Mouse (Mus musculus) colon, adult 2 months (tissue): ENCODE results near the gene Bcl2l2. TPM values are rescaled to one million over a fixed set of nuclear protein-coding genes. Genes with fewer than 3 reads are reported as not detected.

Source experiments
- polyA plus RNA-seq: library from polyadenylated mRNA; depleted of rRNA; stranded (reverse); fragments of >200 nt; gene quantifications from 2 replicates; pipeline ENCODE4 v1.2.3, GENCODE M21; 2012; rRNA removed

Gene Bcl2l2
- 57.4 and 72.3 TPM in 2 replicates for polyA plus RNA-seq

DNA sequence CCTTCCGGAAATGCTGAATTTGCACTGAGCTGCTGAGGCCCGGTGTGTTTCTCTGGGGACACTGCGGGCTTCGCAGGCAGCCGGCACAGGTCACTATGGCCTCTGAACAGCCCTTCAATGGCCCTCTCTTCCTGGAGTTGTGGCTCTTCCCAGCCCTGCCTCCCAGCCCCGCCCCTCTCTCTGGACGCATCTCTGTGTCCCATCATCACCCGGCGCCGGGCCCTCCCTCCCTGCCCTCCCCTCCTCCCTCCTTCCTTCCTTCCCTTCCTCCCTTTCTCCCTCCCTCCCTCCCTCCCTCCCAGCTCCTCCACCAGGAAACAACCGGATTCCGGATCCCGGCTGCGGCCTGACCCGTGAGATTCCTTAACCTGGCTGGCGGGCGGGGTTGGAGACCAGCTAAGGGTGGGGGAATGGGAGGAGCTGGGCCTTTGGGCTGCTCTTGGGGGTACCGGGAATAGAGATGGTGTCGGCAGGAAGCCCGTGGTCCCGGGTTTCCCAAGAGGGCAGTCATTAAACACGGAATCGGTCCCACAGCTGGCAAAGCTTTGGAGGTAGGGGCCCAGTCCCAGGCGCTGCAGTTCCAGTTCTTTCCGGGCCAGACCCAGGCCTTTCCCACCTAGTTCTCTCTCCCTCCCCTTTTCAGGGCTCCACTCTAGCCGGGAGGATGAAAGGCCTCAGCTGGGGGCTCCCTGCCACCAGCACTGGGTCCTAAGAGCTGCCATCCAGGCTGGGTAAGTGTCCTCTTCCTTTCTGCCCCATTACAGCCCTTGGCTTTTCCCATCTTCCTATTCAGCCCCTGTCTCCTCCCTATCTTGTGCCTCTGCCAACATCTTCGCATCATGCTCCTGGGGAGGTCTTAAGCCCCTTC is at the start of gene Bcl2l2, which contains the start of gene Gm20521:
Gene Bcl2l2 (plus strand): TSS at position 224 of the 868 bp plus-strand sequence.
Gene Gm20521 (plus strand): TSS at position 288 of the 868 bp plus-strand sequence.

DNA sequence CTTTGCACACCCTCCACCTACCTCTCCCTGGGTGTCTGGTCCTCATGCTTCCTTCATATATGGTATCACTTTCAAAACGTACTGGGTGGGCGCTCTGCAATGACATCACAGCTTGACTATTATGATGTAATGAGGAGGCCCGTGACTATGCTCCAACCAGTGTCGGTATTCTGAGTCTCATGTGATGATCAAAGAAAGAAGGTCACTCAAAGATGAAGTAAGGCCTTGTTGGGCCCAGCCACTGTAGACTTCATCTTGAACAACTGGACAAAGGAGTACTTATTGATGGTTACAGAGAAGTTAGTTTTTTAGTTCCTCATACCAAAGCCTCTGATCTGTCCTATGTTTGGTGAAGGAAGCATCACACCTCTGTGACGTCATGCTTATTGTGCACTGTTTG is 12.3 kb upstream of the Bcl2l2 start, which contains the start of gene Homez:
Gene Homez (minus strand): TSS at position 101 of the 400 bp plus-strand sequence.

DNA sequence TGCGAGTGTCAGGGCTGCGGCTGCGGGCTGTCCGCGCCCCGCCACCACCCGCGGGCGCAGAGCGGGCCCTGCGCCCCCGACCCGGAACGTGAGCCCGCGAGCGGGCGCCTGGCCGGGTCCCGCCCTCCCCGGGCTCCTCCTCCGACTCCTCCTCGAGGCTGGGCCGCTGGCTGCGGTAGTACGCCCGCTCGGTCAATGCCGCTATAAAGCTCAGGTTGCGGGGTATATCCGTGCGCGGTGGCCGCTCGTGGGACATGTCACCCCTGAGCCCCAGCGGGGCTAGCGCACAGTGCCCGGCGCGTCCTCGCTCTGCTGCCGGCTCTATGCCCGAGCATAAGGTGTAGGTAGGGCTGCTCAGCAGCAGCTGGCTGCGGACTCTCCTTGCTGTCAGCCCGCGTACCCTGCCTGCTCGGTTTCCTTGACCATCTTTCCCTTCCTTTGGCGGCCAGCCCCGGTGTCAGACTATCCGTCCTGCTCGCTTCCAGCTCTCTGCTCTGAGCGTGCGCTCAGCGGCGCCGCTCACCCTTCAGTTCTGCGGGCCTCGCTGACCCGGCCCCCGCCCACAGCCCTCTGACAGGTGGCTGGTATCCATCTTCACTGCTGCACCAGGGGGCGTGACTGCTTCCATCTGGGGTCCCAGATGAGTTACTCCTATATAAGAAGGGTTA is 6.0 kb upstream of the Bcl2l2 start, which contains the start of gene Ppp1r3e:
Gene Ppp1r3e (minus strand): TSS at position 503 of the 668 bp plus-strand sequence.

GRCm38 (mm10) chr14:54892200-54892599 is 9.0 kb downstream of the Bcl2l2 start, which contains the start of gene Pabpn1:
Gene Pabpn1, plus strand, starts transcription at chr14:54892500.

GRCm38 (mm10) chr14:54912886-54913285 is 29.7 kb downstream of the Bcl2l2 start, which contains the start of gene Slc22a17:
Gene Slc22a17, minus strand, starts transcription at chr14:54913132.

GRCm38 (mm10) chr14:54925349-54926342 is 42.5 kb downstream of the Bcl2l2 start, which contains the start of gene Efs:
Gene Efs, minus strand, starts transcription at chr14:54926126.

DNA sequence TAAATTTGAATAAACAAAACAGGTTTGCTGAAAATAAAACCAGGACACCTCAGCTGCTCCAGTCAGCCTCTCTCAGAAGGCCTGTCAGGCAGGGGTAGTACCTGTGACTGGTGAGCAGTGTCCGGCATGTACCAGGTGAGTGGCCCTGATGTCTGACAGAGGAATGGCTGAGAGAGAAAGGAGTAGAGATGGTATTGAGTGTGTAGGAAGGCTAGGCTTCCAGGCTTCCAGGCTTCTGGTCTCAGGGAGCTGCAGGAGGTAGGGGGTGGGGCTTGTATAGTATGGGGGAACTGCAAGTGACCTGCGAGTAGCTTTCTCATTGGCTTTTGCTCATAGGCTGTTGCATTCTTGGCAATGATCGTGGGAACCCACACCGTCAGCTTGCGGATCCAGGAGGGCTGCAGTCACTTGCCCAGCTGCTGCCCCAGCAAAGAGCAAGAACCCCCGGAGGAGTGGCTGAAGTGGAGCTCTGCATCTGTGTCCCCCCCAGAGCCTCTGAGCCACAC is 49.5 kb downstream of the Bcl2l2 start, which contains the start of gene Il25:
Gene Il25 (plus strand): TSS at position 51 of the 506 bp plus-strand sequence.

GRCm38 (mm10) chr14:54935904-54936830 is 53.0 kb downstream of the Bcl2l2 start, which contains the start of gene Cmtm5:
Gene Cmtm5, plus strand, starts transcription at chr14:54936261.

Other genes with a start within 250 kb of the Bcl2l2 start
- gene Gm17606, start 242.4 kb upstream of the Bcl2l2 start, polyA plus RNA-seq: not detected in 2 replicates
- 6.4 and 7.6 TPM in 2 replicates for gene Cdh24, start 242.0 kb upstream of the Bcl2l2 start, polyA plus RNA-seq
- 35.0 and 51.2 TPM in 2 replicates for gene 1700123O20Rik, start 197.2 kb upstream of the Bcl2l2 start, polyA plus RNA-seq
- gene Acin1, start 196.4 kb upstream of the Bcl2l2 start, polyA plus RNA-seq: 88.5 and 92.0 TPM in 2 replicates
- 0.06 TPM in 1 of 2 replicates, not detected in the other for gene Gm29776, start 184.5 kb upstream of the Bcl2l2 start, polyA plus RNA-seq
- gene Cebpe, start 171.2 kb upstream of the Bcl2l2 start, polyA plus RNA-seq: 0.32 and 0.94 TPM in 2 replicates
- gene Slc7a8, start 101.4 kb upstream of the Bcl2l2 start, polyA plus RNA-seq: 7.8 and 8.6 TPM in 2 replicates
- gene Rnf212b, start 69.2 kb upstream of the Bcl2l2 start, polyA plus RNA-seq: not detected in 2 replicates
- gene Homez, start 12.4 kb upstream of the Bcl2l2 start, polyA plus RNA-seq: 2.2 and 4.0 TPM in 2 replicates
- gene Ppp1r3e, start 5.8 kb upstream of the Bcl2l2 start, polyA plus RNA-seq: 19.1 and 22.7 TPM in 2 replicates
- 10.2 and 19.3 TPM in 2 replicates for gene Gm20521, start 64 bp downstream of the Bcl2l2 start, polyA plus RNA-seq
- gene Pabpn1, start 9.1 kb downstream of the Bcl2l2 start, polyA plus RNA-seq: 56.7 and 65.4 TPM in 2 replicates
- gene Slc22a17, start 29.8 kb downstream of the Bcl2l2 start, polyA plus RNA-seq: 30.7 and 38.2 TPM in 2 replicates
- gene Efs, start 42.7 kb downstream of the Bcl2l2 start, polyA plus RNA-seq: 13.0 and 13.8 TPM in 2 replicates
- gene Il25, start 49.3 kb downstream of the Bcl2l2 start, polyA plus RNA-seq: 0.67 and 0.92 TPM in 2 replicates
- 2.8 and 3.5 TPM in 2 replicates for gene Cmtm5, start 52.9 kb downstream of the Bcl2l2 start, polyA plus RNA-seq
- gene Myh6, start 83.5 kb downstream of the Bcl2l2 start, polyA plus RNA-seq: 0.06 TPM in 1 of 2 replicates, not detected in the other
- not detected in 2 replicates for gene Gm17428, start 93.6 kb downstream of the Bcl2l2 start, polyA plus RNA-seq
- 0.05 and 0.32 TPM in 2 replicates for gene Myh7, start 111.2 kb downstream of the Bcl2l2 start, polyA plus RNA-seq
- gene Ngdn, start 132.1 kb downstream of the Bcl2l2 start, polyA plus RNA-seq: 9.1 and 11.1 TPM in 2 replicates
- 2.0 and 2.7 TPM in 2 replicates for gene Zfhx2, start 208.9 kb downstream of the Bcl2l2 start, polyA plus RNA-seq
- gene Thtpa, start 211.4 kb downstream of the Bcl2l2 start, polyA plus RNA-seq: 5.6 and 6.1 TPM in 2 replicates
- 65.8 and 73.0 TPM in 2 replicates for gene Ap1g2, start 223.2 kb downstream of the Bcl2l2 start, polyA plus RNA-seq
- gene Jph4, start 233.6 kb downstream of the Bcl2l2 start, polyA plus RNA-seq: 5.5 and 7.1 TPM in 2 replicates